Mouse (Mus musculus) kidney, embryonic 16.5 days (tissue): ENCODE measurements around the gene Mrpl43. TPM values are rescaled to one million over a fixed set of nuclear protein-coding genes. Genes with fewer than 3 reads are reported as not detected.

Experiments
- ATAC-seq: fragments of 200-750 bp; cut with Nextera tagmentation; 2 replicates; pipeline ENCODE4 v1.8.0; 2017; ENCODE audit warnings: moderate TSS enrichment; ENCODE audit not compliant: low FRiP score, low TSS enrichment
- H3K27ac ChIP-seq: fragments of 300-500 bp; sonication (generic); 2 replicates; pipeline ENCODE4 v1.5.1; 2014; ENCODE audit warnings: low read length
- H3K27me3 ChIP-seq: fragments of 300-500 bp; sonication (generic); 2 replicates; pipeline ENCODE4 v1.6.1; 2014; ENCODE audit warnings: low read length, control low read depth, mixed read lengths; ENCODE audit not compliant: insufficient read depth
- H3K36me3 ChIP-seq: fragments of 300-500 bp; sonication (generic); 2 replicates; pipeline ENCODE4 v1.6.1; 2014; ENCODE audit warnings: low read length, control low read depth, mixed read lengths; ENCODE audit not compliant: insufficient read depth
- H3K4me1 ChIP-seq: fragments of 300-500 bp; sonication (generic); 2 replicates; pipeline ENCODE4 v1.6.1; 2014; ENCODE audit warnings: low read length, control low read depth, mixed read lengths; ENCODE audit not compliant: insufficient read depth
- H3K4me2 ChIP-seq: fragments of 300-500 bp; sonication (generic); replicated peaks from 2 replicates; pipeline ENCODE4 v1.6.1; 2014; ENCODE audit warnings: low read depth, low read length
- H3K4me3 ChIP-seq: fragments of 300-500 bp; sonication (generic); 2 replicates; pipeline ENCODE4 v1.5.1; 2014; ENCODE audit warnings: mild to moderate bottlenecking, low read length
- H3K9ac ChIP-seq: fragments of 300-500 bp; sonication (generic); replicated peaks from 2 replicates; pipeline ENCODE4 v1.6.1; 2014; ENCODE audit warnings: low read length
- H3K9me3 ChIP-seq: fragments of 300-500 bp; sonication (generic); 2 replicates; pipeline ENCODE4 v1.6.1; 2016; ENCODE audit warnings: low read length, control low read depth
- WGBS: fragments of 180-500 bp; shearing (Covaris S2); extraction: QIAGEN DNeasy Blood & Tissue Kit; methylation state at CpG from one replicate; pipeline ENCODE4 v1.1.7; 2014; 5-methylcytosine and 5-hydroxymethylcytosine counted together
- polyA plus RNA-seq: library from polyadenylated mRNA; unstranded; fragments of >200 nt; fragmentation: Nextera tagmentation; extraction: Ambion mirVana; gene quantifications from 2 replicates; pipeline ENCODE4 v1.2.1, GENCODE M21; 2015

Gene Mrpl43
- 69.5 and 72.8 TPM in 2 replicates for polyA plus RNA-seq

DNA sequence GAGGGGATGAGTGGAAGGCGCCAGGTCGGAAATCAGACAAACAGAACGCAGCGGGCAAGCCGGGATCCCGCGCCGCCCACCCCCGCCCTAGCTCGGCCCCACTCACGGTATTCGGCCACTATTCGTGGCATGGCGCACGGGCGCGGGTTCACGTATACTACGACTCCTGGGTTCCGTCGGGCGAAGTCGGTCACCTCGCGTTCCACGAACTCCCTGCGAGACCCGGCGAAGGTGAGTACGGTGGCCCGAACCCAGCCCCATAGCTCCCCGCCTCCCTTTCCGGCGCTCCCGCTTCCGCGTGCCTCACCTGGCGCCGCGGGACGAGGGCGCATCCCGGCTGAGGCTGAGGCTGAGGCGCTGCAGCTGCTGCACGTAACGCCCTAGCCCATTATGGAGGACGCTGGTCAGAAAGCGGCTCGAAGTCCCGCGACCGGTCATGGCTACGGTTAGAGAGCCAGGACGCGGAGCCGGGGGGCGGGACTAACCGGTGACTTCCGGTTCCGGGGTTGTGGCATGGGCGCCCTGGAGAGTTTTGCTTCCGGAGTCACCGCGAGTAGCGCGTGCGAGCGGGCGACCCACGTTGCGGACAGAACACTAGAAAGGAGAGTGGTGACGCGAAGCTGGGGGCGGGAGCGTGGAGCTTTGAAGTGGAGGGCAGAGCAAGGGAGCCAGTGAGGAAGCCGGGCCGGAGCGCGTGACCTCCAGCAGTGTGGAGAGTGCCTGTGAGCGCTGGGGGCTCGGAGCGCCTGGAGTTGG, at the start of gene Mrpl43:
Gene Mrpl43, minus strand, starts transcription at position 486 of the 756 bp plus-strand sequence.
- no peaks in the 10 kb centered on the region for H3K27me3 ChIP-seq
- peak; percentile 92 for ATAC-seq
- WGBS: under 1% methylated on average over 77 of the region's 82 CpGs

DNA sequence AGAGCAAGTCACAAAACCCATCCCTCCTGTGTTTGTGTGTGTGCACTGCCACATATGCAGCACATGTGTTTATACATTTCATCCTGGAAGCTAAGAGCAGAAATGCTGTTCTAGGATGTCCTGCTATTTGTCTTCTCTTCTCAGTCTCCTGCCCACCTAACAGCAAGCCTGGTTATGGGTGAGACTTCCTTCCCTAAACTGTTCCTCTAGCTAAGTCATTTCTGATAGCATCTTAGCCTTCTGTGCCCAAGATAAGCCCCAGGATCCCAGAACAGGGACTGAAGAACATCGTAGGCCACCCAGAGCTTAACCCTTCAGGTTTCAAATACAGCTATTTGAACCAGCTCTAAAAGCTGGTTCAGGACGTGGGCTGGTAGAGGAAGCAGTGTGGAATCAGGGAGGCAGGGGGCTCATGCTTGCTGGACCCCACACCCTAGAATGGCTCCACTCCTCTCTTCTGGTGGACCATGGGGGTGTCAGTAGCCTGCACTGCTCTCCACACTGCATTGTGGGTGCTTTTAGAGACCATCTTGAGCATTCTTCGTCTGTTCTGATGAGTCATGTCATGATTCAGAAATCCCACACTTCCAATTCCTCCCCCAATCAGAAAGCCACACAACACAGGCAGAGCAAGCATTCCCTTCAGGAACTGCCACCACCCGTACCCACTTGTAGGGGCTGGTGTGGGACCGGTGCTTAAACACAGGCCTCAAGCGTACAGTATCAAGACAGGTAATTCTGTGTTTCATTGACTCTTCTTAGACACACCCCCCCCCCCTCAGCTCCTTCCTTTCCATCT, 48.8 kb upstream of the Mrpl43 start:
- H3K4me1 ChIP-seq: peaks cover 29% of the 10 kb centered on the region
- WGBS: 82% methylated on average over 6 of the region's 6 CpGs

More for the DNA sequence above, at the start of gene Mrpl43:
- Histone ChIP-seq H3K4me2 (peak within 1 kb of the TSS; percentile 86), H3K4me3 (peak within 1 kb of the TSS; percentile 97), H3K36me3 (peaks cover 30% of the 10 kb centered on the region), H3K9me3 (no peaks in the 10 kb centered on the region), H3K9ac (peak within 1 kb of the TSS; percentile 90), H3K4me1 (peaks cover 24% of the 10 kb centered on the region), H3K27ac (peak within 1 kb of the TSS; percentile 87)

DNA sequence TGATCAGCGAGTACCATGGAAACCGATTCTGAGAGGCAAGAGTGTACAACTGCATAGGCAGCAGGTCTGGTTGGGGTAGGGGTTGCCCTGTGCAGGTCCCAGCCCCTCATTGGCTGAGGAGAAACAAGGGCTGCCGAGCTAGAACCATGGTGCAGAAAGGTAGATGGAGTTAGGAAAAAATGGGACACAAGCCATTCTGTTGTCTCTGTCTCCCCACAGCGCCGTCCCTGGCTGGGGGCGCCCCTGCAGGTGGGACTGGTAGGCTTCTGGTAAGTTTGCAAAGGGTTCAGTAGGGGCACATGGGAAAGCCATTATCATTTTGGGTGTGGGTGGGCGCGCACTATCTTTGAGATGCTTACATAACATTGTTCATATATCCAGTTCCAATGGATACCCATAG, 47.2 kb upstream of the Mrpl43 start:
- Histone ChIP-seq H3K4me3 (no peak overlapping the region), H3K36me3 (peaks cover 13% of the 10 kb centered on the region), H3K27me3 (no peaks in the 10 kb centered on the region), H3K9me3 (no peaks in the 10 kb centered on the region), H3K4me1 (peaks cover 26% of the 10 kb centered on the region), H3K4me2 (no peak overlapping the region), H3K27ac (no peak overlapping the region), H3K9ac (no peak overlapping the region)
- WGBS: 81% methylated on average over 8 of the region's 8 CpGs
- no peak for ATAC-seq

More for the DNA sequence above, 48.8 kb upstream of the Mrpl43 start:
- Histone ChIP-seq H3K9me3 (no peaks in the 10 kb centered on the region), H3K4me2 (no peak overlapping the region), H3K27me3 (no peaks in the 10 kb centered on the region), H3K4me3 (no peak overlapping the region), H3K27ac (no peak overlapping the region), H3K9ac (no peak overlapping the region), H3K36me3 (peaks cover 13% of the 10 kb centered on the region)
- ATAC-seq: no peak

DNA sequence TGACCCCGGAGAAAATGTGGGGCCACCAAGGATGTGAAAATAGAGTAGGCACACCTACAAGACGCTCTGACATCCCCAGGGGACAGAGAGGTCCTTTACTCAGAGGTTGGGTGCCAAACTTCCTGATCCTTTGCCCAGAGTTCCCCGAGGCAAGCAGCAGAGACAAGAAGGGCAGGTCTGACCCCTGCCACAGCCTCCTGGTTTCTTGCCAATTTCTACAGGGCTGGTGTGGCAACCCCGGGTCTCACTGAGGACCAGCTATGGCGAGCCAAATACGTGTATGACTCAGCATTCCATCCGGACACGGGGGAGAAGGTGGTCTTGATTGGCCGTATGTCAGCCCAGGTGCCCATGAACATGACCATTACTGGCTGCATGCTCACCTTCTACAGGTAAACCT, 43.3 kb upstream of the Mrpl43 start:
- WGBS: 71% methylated on average over 9 of the region's 9 CpGs
- no peak for ATAC-seq
- H3K4me3 ChIP-seq: no peak overlapping the region

GRCm38 (mm10) chr19:45048644-45049365, 42.6 kb upstream of the Mrpl43 start:
- H3K9ac ChIP-seq: peak overlapping the region; percentile 66

More for the DNA sequence above, 43.3 kb upstream of the Mrpl43 start:
- Histone ChIP-seq H3K27me3 (peaks cover 11% of the 10 kb centered on the region; the same call in 1 of the 2 replicates), H3K36me3 (peaks cover 13% of the 10 kb centered on the region), H3K27ac (no peak overlapping the region), H3K4me1 (peaks cover 36% of the 10 kb centered on the region), H3K9me3 (no peaks in the 10 kb centered on the region), H3K9ac (no peak overlapping the region), H3K4me2 (no peak overlapping the region)

GRCm38 (mm10) chr19:45047935-45048643, 41.8 kb upstream of the Mrpl43 start:
- Histone ChIP-seq H3K27me3 (peaks cover 15% of the 10 kb centered on the region; the same call in 1 of the 2 replicates), H3K4me3 (peak overlapping the region; percentile 54), H3K4me1 (peaks cover 37% of the 10 kb centered on the region), H3K4me2 (peak overlapping the region; percentile 78), H3K9ac (peak overlapping the region; percentile 66), H3K36me3 (peaks cover 10% of the 10 kb centered on the region), H3K9me3 (no peaks in the 10 kb centered on the region), H3K27ac (peak overlapping the region; percentile 91)
- peak; percentile 50 for ATAC-seq
- WGBS: 33% methylated on average over 11 of the region's 11 CpGs

More at GRCm38 (mm10) chr19:45048644-45049365, 42.6 kb upstream of the Mrpl43 start:
- peak overlapping the region; percentile 54 for H3K4me3 ChIP-seq
- peaks cover 13% of the 10 kb centered on the region for H3K36me3 ChIP-seq
- peak overlapping the region; percentile 91 for H3K27ac ChIP-seq
- peak overlapping the region; percentile 78 for H3K4me2 ChIP-seq
- WGBS: 73% methylated on average over 12 of the region's 12 CpGs
- H3K4me1 ChIP-seq: peaks cover 39% of the 10 kb centered on the region
- H3K27me3 ChIP-seq: peaks cover 15% of the 10 kb centered on the region; the same call in 1 of the 2 replicates
- ATAC-seq: no peak
- no peaks in the 10 kb centered on the region for H3K9me3 ChIP-seq

GRCm38 (mm10) chr19:45047417-45047934, 41.2 kb upstream of the Mrpl43 start, which contains the start of gene Sfxn3:
Gene Sfxn3 (plus strand): TSS chr19:45047503.
- Histone ChIP-seq H3K27me3 (peaks cover 15% of the 10 kb centered on the region; the same call in 1 of the 2 replicates), H3K4me3 (peak within 1 kb of the TSS; percentile 54), H3K9ac (peak within 1 kb of the TSS; percentile 66), H3K4me1 (peaks cover 32% of the 10 kb centered on the region), H3K4me2 (peak within 1 kb of the TSS; percentile 78), H3K36me3 (peaks cover 7% of the 10 kb centered on the region), H3K27ac (peak within 1 kb of the TSS; percentile 91), H3K9me3 (no peaks in the 10 kb centered on the region)
- under 1% methylated on average over 26 of the region's 26 CpGs for WGBS
- peak; percentile 72 for ATAC-seq

DNA sequence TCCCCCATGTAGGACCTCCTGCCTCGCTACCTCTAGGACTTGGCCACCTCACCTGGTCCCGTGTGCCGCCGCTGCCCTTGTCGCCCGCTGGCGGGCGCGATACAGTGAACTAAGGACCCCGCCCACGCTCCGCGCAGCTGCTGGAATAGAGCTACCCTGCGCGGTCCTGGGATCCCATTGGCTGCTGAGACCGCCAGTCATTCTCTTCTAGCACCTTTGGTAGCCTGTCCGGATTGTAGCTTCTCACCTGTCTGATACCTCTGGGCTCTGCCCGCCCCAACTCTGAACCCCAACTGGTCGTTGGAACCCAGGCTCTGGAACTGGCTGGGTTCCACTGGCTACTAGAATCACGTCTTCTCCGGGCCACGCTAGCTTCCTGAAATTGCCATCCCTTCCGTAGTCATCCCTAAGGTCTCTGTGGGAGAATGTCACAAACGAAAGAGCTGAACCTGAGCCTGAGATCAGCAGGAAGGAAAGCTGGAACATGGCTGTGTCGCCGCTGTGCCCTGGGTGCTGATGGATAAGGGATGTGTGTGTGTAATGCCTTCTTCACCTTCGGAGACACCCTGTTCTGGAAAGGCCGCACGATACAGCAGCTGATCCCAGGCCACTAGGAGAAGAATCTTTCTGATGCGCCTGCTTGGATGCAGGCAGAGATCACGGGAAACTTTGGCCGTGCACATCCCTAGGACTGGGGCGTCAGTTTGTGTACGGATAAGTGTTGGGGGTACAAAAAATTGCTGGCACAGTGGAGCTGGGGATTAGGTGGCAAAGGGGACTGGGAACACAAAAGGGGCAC, 40.5 kb upstream of the Mrpl43 start:
- Histone ChIP-seq H3K36me3 (peaks cover 6% of the 10 kb centered on the region; the same call in 1 of the 2 replicates), H3K9me3 (no peaks in the 10 kb centered on the region), H3K27ac (peak overlapping the region; percentile 91), H3K4me1 (peaks cover 32% of the 10 kb centered on the region), H3K4me3 (peak overlapping the region; percentile 54), H3K4me2 (peak overlapping the region; percentile 78), H3K27me3 (peaks cover 15% of the 10 kb centered on the region; the same call in 1 of the 2 replicates), H3K9ac (peak overlapping the region; percentile 66)
- WGBS: 1% methylated on average over 34 of the region's 34 CpGs
- peak; percentile 58 for ATAC-seq
